Mouse (Mus musculus) embryonic fibroblast, embryonic 13.5 days (primary cell): Measurements from ENCODE around the gene Ccdc155.

Experiments used
- CTCF ChIP-seq: IDR thresholded peaks from 2 replicates; pipeline ENCODE4 v1.5.1; 2011; ENCODE audit warnings: mild to moderate bottlenecking, control low read depth, low read length, moderate library complexity, borderline replicate concordance; ENCODE audit not compliant: insufficient read depth
- POLR2A ChIP-seq: IDR thresholded peaks from 2 replicates; pipeline ENCODE4 v1.6.1; 2011; ENCODE audit warnings: low read depth, mild to moderate bottlenecking, control low read depth, low read length, moderate library complexity

DNA sequence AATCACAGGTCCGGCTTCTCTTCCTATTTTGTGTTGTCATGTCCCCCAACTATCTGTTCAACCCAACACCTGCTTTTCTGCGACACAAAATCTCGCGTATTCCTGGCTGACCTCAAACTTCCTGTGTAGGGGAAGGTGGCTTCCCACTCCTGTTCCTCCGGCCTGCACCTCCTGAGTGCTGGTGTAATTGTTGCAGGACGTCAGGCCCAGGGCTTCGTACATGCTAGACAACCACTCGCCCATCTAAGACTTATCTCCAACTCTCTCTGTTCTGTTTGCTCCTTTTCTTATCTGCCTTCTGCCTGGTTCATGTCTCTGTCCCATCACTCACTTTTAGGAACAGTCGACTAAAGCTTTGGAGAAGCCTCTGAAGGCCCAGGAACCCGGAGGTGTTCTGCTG lies 6.4 kb upstream of the Ccdc155 start:
- no peak for TF ChIP-seq POLR2A
- no peak for TF ChIP-seq CTCF
